Mouse (Mus musculus) gastrocnemius, postnatal 36 days (tissue): ENCODE measurements at regions not wholly inside any gene's neighbourhood (a gene's known extent, or its start where the extent isn't known, plus 50 kb on each side); places are given as distances from the start of the nearest gene placed in this dataset.

Experiments
- DNase-seq, 2 experiments: peaks; one replicate each; pipeline ENCODE4 v3.0.0; 2022
- intact Hi-C: fragments of 180-260 bp; cut with DNase I; formaldehyde crosslinking; loops from one replicate; pipeline ENCODE4 v1.15.1; 2025

- intact Hi-C loops, result no loop called here
- DNase-seq, result no peak
Observed at GRCm38 (mm10) chr14:33841821-33842220, 81.6 kb upstream of the Gdf10 start.

DNA sequence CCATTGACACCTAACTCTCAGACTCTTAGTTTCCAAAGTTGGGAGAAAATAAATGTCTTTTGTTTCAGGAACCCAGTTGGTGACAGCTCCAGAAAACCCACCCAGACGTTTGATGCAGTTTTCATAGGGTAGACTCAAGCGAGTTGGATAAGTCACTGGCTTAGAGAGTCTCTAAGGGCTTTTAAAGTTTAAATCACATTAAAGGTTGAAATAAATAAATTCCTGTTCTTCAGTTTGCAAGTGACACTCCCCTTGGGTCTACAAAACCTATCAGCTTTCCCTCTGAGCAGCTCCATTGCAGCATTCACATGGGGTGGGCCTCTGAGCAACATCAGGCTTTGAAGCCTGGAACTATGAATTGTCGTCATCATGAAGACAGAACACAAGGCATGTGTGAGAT lies 69.9 kb upstream of the Gdf10 start:
- intact Hi-C loops, result no loop called here
- no peak for DNase-seq

- peak in 1 of 2 experiments; percentile 44 for DNase-seq
- intact Hi-C loops, result no loop called here
Observed at GRCm38 (mm10) chr14:33854181-33854580, 69.2 kb upstream of the Gdf10 start.

DNA sequence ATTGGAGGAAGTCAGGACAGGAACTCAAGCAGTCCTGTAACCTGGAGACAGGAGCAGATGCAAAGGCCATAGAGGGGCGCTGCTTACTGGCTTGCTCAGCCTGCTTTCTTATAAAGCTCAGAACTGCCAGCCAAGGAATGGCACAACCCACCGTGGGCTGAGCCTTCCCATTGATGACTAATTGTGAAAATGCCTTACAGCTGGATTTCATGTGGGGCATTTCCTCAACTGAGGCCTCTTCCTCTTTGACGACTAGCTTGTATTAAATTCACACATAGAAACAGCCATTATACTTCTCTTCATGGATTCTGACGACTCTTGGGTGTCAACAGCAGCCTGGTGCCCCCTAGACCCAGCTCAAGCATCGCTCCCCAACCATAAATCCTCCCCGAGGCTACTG lies 66.4 kb upstream of the Gdf10 start:
- intact Hi-C loops, result no loop called here
- no peak for DNase-seq

DNA sequence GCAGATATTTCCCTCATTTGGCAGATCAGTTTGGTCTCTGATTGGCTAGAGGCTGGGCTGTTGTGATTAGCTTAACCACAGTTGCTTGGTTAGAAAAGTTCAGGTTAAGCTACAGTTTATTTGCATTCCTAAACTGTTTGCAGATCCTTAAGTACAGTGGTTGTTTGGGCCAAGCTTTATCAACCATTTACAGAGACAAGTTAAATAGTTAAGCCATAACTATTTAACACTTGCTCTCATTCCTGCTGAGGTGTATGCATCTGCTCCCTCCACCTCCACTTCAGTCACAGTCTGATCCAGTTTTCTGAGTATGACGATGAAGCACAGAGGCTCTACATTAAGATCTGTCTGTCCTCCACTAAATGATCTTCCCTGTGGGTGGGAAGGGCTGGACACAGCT lies 58.6 kb upstream of the Gdf10 start:
- no peak for DNase-seq
- intact Hi-C loops, result no loop called here

- intact Hi-C loops, result no loop called here
- no peak for DNase-seq
Observed at GRCm38 (mm10) chr14:33865746-33866145, 57.6 kb upstream of the Gdf10 start.

GRCm38 (mm10) chr14:33867674-33868073 lies 55.7 kb upstream of the Gdf10 start:
- no peak for DNase-seq
- intact Hi-C loops, result no loop called here
